Mouse (Mus musculus) liver, adult 2 months (tissue): ENCODE data around the gene Unkl.

ENCODE experiments used
- CTCF ChIP-seq: fragments of 200-500 bp; IDR thresholded peaks from 2 replicates; pipeline ENCODE4 v1.5.1; 2011; ENCODE audit warnings: low read depth, low read length, control low read depth
- POLR2A ChIP-seq: fragments of 200-500 bp; IDR thresholded peaks from 2 replicates; pipeline ENCODE4 v1.6.1; 2011; ENCODE audit warnings: low read length, control low read depth; ENCODE audit not compliant: insufficient read depth; ENCODE audit errors: extremely low read depth

DNA sequence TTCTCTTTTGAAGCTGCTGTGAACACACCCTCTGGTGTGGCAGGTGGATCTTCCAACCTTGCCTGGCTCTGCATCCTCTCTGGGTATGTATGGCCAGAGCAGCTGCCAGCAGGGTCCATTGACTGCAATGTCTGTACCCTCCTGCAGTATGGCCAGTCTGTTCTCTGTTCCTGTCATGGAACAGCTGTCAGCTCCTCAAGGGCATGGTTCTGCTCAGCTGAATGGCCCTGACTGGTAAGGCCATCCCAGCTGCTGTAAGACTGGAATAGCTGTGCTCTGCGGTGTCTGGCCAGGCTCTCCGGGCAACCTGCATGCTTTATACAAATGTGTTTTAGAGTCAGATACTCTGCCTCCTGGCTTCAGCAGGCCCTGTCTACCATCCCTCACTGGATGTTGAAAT, 18.5 kb upstream of the Unkl start:
- TF ChIP-seq CTCF: no peak
- no peak for TF ChIP-seq POLR2A
